Comparison of ENCODE assay signal across 7 mouse cellular contexts in the genomic region with DNA sequence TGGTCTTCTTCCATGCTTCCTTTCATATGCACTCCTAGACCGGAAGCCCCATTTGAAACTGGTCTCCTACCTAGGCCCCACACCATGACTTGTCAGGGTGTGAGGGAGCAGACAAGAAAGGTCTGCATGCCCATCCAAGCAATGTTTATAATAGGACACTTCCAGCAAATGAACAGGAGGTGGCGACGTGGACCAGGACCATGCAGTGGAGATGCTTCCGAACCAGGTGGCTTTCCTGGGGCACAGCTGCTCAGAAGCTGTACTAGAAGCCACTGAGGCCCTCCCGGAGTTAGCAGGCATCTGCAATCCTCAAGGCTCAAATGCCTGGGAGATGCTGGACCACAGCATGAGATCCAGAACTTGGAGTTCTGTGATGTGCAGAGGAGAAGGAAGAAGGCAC. TPM values are rescaled to one million over a fixed set of nuclear protein-coding genes. Genes with fewer than 3 reads are reported as not detected.
DNase-seq lines count a peak whose midpoint lies in the region; ATAC-seq and TF ChIP-seq lines count a peak whose summit lies in the region.

No protein-coding gene starts in this region.

- no peaks in the 10 kb centered on the region for H3K4me1 ChIP-seq in spleen, adult 2 months (ENCODE audit: control insufficient read depth, insufficient read depth, insufficient read length)
- peaks cover 4% of the 10 kb centered on the region; the same call in 1 of the 2 replicates for H3K4me1 ChIP-seq in liver, postnatal 0 days (ENCODE audit: insufficient read depth)

- H3K27me3 ChIP-seq in spleen, adult 2 months (ENCODE audit: control insufficient read depth, insufficient read depth, low read length) = no peaks in the 10 kb centered on the region
- no peaks in the 10 kb centered on the region; the same call in 1 of the 2 replicates for H3K27me3 ChIP-seq in liver, postnatal 0 days (ENCODE audit: insufficient read depth, low read length)

- no peak for TF ChIP-seq POLR2A in spleen, adult 2 months (IDR thresholded peaks at IDR 0.05; ENCODE audit: low read depth, low read length)

- H3K27ac ChIP-seq in spleen, adult 2 months (ENCODE audit: insufficient read depth, low read length) = no peak overlapping the region
- H3K27ac ChIP-seq in liver, postnatal 0 days (ENCODE audit: low read depth) = no peak overlapping the region

- no peaks in the 10 kb centered on the region for H3K9me3 ChIP-seq in liver, postnatal 0 days (ENCODE audit: low read length)

- no peak overlapping the region for H3K4me2 ChIP-seq in liver, postnatal 0 days (ENCODE audit: low read depth, low read length)

- no peak for TF ChIP-seq EP300 in liver, postnatal 0 days (IDR thresholded peaks at IDR 0.05; ENCODE audit: low read depth)

- no peak overlapping the region for H3K4me3 ChIP-seq in spleen, adult 2 months (ENCODE audit: extremely low read depth, insufficient read depth, insufficient read length)
- no peak overlapping the region for H3K4me3 ChIP-seq in liver, postnatal 0 days (ENCODE audit: low read depth, low read length)

- TF ChIP-seq CTCF in spleen, adult 2 months (IDR thresholded peaks at IDR 0.05; ENCODE audit: extremely low read depth, insufficient read depth, insufficient read length, insufficient replicate concordance) = peak; percentile 41; the same call in 1 of the 2 replicates
- peak; percentile 75 for TF ChIP-seq CTCF in liver, postnatal 0 days (IDR thresholded peaks at IDR 0.05; ENCODE audit: low read depth)

- DNase-seq in spleen, adult 2 months (ENCODE audit: low read depth in 1 of 2, low spot score in 2 of 2) = peak in 1 of 2 experiments; percentile 5
- no peak for DNase-seq in spleen, adult 12 weeks (ENCODE audit: low spot score)
- DNase-seq in embryo, embryonic 9.5 days (ENCODE audit: extremely low spot score) = peak; percentile 35
- peak; percentile 34 for DNase-seq in kidney, adult 18-20 months
- DNase-seq in liver, postnatal 0 days = peak; percentile 28
- DNase-seq in right cerebral cortex, postnatal 14 days = peak; percentile 25

- ATAC-seq in activated CD4-positive, CD25-positive, alpha-beta regulatory T cell, adult 4 months = peak; percentile 34
- ATAC-seq in liver, postnatal 0 days = peak; percentile 45; the same call in 1 of the 2 replicates

- no peaks in the 10 kb centered on the region for H3K36me3 ChIP-seq in spleen, adult 2 months (ENCODE audit: control insufficient read depth, insufficient read depth, low read length)
- no peaks in the 10 kb centered on the region for H3K36me3 ChIP-seq in liver, postnatal 0 days (replicated peaks; ENCODE audit: insufficient read depth, low read length)

- 35% methylated on average over 5 of the region's 5 CpGs for whole genome bisulfite sequencing in spleen, adult 2 months
- WGBS in liver, postnatal 0 days (ENCODE audit: insufficient replicate concordance) = 40% methylated on average over 5 of the region's 5 CpGs

- no peak overlapping the region for H3K9ac ChIP-seq in liver, postnatal 0 days (replicated peaks)

RNA-seq across cellular contexts. Expression of gene Armcx6, which starts 4.8 kb away (rescaled TPM):
- polyA plus RNA-seq in spleen, adult 2 months (2012; rRNA removed) = 0.74 and 0.95 TPM in 2 replicates
- 1 to 10 TPM in 1 of 2 experiments, under 1 TPM in 1; 0.93 to 2.3 TPM for polyA plus RNA-seq in activated CD4-positive, CD25-positive, alpha-beta regulatory T cell, adult 4 months (2017; shearing (Covaris generic))
- 2.6 and 3.0 TPM in 2 replicates for polyA plus RNA-seq in liver, postnatal 0 days (2015; fragmentation: Nextera tagmentation; extraction: Ambion mirVana)

RNA-seq across cellular contexts. Expression of gene Armcx3, which starts 9.9 kb away (rescaled TPM):
- 1.6 and 1.9 TPM in 2 replicates for polyA plus RNA-seq in spleen, adult 2 months (2012; rRNA removed)
- polyA plus RNA-seq in activated CD4-positive, CD25-positive, alpha-beta regulatory T cell, adult 4 months (2017; shearing (Covaris generic)) = 10 to 100 TPM in 1 of 2 experiments, 1 to 10 TPM in 1; 5.9 to 11.8 TPM
- polyA plus RNA-seq in liver, postnatal 0 days (2015; fragmentation: Nextera tagmentation; extraction: Ambion mirVana) = 10.8 and 12.0 TPM in 2 replicates

RNA-seq across cellular contexts. Expression of gene Armcx1, which starts 28.7 kb away (rescaled TPM):
- polyA plus RNA-seq in spleen, adult 2 months (2012; rRNA removed) = 0.46 and 1.1 TPM in 2 replicates
- polyA plus RNA-seq in activated CD4-positive, CD25-positive, alpha-beta regulatory T cell, adult 4 months (2017; shearing (Covaris generic)) = 1 to 10 TPM; 1.3 to 2.2 TPM
- 3.8 and 3.9 TPM in 2 replicates for polyA plus RNA-seq in liver, postnatal 0 days (2015; fragmentation: Nextera tagmentation; extraction: Ambion mirVana)
